Mouse (Mus musculus) C2C12 (cell line): ENCODE measurements around the gene Miga1. TPM values are rescaled to one million over a fixed set of nuclear protein-coding genes. Genes with fewer than 3 reads are reported as not detected.

Experiments used
- H3K27me3 ChIP-seq: one replicate; pipeline ENCODE4 v1.6.1; 2011; ENCODE audit not compliant: control insufficient read depth, insufficient read depth, insufficient read length
- H3K36me3 ChIP-seq: one replicate; pipeline ENCODE4 v1.6.1; 2011; ENCODE audit not compliant: control insufficient read depth, insufficient read depth
- H3K4me3 ChIP-seq: one replicate; pipeline ENCODE4 v1.5.1; 2011; ENCODE audit warnings: mild to moderate bottlenecking, control low read depth; ENCODE audit not compliant: poor library complexity, insufficient read depth, severe bottlenecking
- H3K79me2 ChIP-seq: one replicate; pipeline ENCODE4 v1.6.1; 2011; ENCODE audit not compliant: control insufficient read depth, insufficient read depth
- H3K79me3 ChIP-seq: one replicate; pipeline ENCODE4 v1.6.1; 2011; ENCODE audit warnings: low read depth, control low read depth
- H3ac ChIP-seq: one replicate; pipeline ENCODE3; 2011; ENCODE audit warnings: low read depth; ENCODE audit not compliant: control insufficient read depth, insufficient read length
- CEBPB ChIP-seq: IDR thresholded peaks from one replicate; pipeline ENCODE4 v1.6.1; 2011; ENCODE audit warnings: low read depth, mild to moderate bottlenecking, control low read depth, moderate library complexity
- CTCF ChIP-seq: IDR thresholded peaks from one replicate; pipeline ENCODE4 v1.5.1; 2011; ENCODE audit not compliant: control insufficient read depth, insufficient read depth, insufficient read length
- FOSL1 ChIP-seq: IDR thresholded peaks from one replicate; pipeline ENCODE4 v1.8.0; 2011; ENCODE audit warnings: mild to moderate bottlenecking, low read length; ENCODE audit not compliant: poor library complexity, insufficient read depth, severe bottlenecking
- MAX ChIP-seq: IDR thresholded peaks from one replicate; pipeline ENCODE4 v1.6.1; 2011; ENCODE audit warnings: mild to moderate bottlenecking, control low read depth
- MYOD1 ChIP-seq: IDR thresholded peaks from one replicate; pipeline ENCODE4 v1.6.1; 2011; ENCODE audit warnings: low read depth; ENCODE audit not compliant: control insufficient read depth, insufficient read length
- MYOG ChIP-seq: IDR thresholded peaks from one replicate; pipeline ENCODE4 v1.6.1; 2011; ENCODE audit not compliant: control insufficient read depth, insufficient read length; ENCODE audit errors: extremely low read depth
- USF1 ChIP-seq: IDR thresholded peaks from one replicate; pipeline ENCODE4 v1.6.1; 2011; ENCODE audit warnings: low read depth, mild to moderate bottlenecking, control low read depth, moderate library complexity
- polyA plus RNA-seq: library from polyadenylated mRNA; unstranded; fragments of >200 nt; fragmentation: generic; extraction: Trizol; gene quantifications from one replicate; pipeline ENCODE4 v1.2.1, GENCODE M21; 2012; ENCODE audit warnings: missing spikeins

Gene Miga1
- polyA plus RNA-seq, 1 experiment, result 0.43 TPM

GRCm38 (mm10) chr3:152231333-152232100 is 108.7 kb downstream of the Miga1 start:
- TF ChIP-seq MYOD1, result no peak
- no peak for TF ChIP-seq USF1
- TF ChIP-seq CTCF, result no peak
- no peak for TF ChIP-seq MYOG
- no peak for TF ChIP-seq CEBPB
- TF ChIP-seq MAX, result no peak
- no peak for TF ChIP-seq FOSL1
- H3K36me3 ChIP-seq, result peaks cover 100% of the 10 kb centered on the region

GRCm38 (mm10) chr3:152229271-152229670 is 110.9 kb downstream of the Miga1 start:
- no peak overlapping the region for H3K4me3 ChIP-seq
- peaks cover 52% of the 10 kb centered on the region for H3K79me3 ChIP-seq
- no peak overlapping the region for H3ac ChIP-seq
- H3K27me3 ChIP-seq, result no peaks in the 10 kb centered on the region
- H3K36me3 ChIP-seq, result peaks cover 100% of the 10 kb centered on the region
- TF ChIP-seq MYOG, result no peak
- no peak for TF ChIP-seq FOSL1
- TF ChIP-seq MYOD1, result no peak
- TF ChIP-seq MAX, result no peak
- TF ChIP-seq CEBPB, result no peak
- no peak for TF ChIP-seq USF1
- TF ChIP-seq CTCF, result no peak
- H3K79me2 ChIP-seq, result peaks cover 75% of the 10 kb centered on the region

More at GRCm38 (mm10) chr3:152231333-152232100, 108.7 kb downstream of the Miga1 start:
- no peak overlapping the region for H3K4me3 ChIP-seq
- no peak overlapping the region for H3ac ChIP-seq
- H3K79me3 ChIP-seq, result peaks cover 45% of the 10 kb centered on the region
- H3K79me2 ChIP-seq, result peaks cover 54% of the 10 kb centered on the region
- H3K27me3 ChIP-seq, result no peaks in the 10 kb centered on the region

- H3ac ChIP-seq, result no peak overlapping the region
- TF ChIP-seq MYOD1 (no peak), FOSL1 (no peak), USF1 (no peak), CEBPB (no peak), CTCF (no peak), MAX (no peak), MYOG (no peak)
- peaks cover 53% of the 10 kb centered on the region for H3K79me3 ChIP-seq
- peaks cover 75% of the 10 kb centered on the region for H3K79me2 ChIP-seq
- H3K27me3 ChIP-seq, result no peaks in the 10 kb centered on the region
- no peak overlapping the region for H3K4me3 ChIP-seq
- peaks cover 100% of the 10 kb centered on the region for H3K36me3 ChIP-seq
These were observed 111.4 kb downstream of the Miga1 start for GRCm38 (mm10) chr3:152228843-152229242.

- TF ChIP-seq MAX, result no peak
- no peak for TF ChIP-seq FOSL1
- TF ChIP-seq CEBPB, result no peak
- no peak for TF ChIP-seq MYOG
- no peak for TF ChIP-seq MYOD1
- no peak for TF ChIP-seq CTCF
- TF ChIP-seq USF1, result no peak
- Histone ChIP-seq H3K79me2 (peaks cover 91% of the 10 kb centered on the region), H3ac (no peak overlapping the region), H3K36me3 (peaks cover 100% of the 10 kb centered on the region), H3K27me3 (no peaks in the 10 kb centered on the region), H3K79me3 (peaks cover 49% of the 10 kb centered on the region), H3K4me3 (no peak overlapping the region)
These were observed 114.3 kb downstream of the Miga1 start for GRCm38 (mm10) chr3:152225906-152226305.

- no peak overlapping the region for H3ac ChIP-seq
- H3K36me3 ChIP-seq, result peaks cover 100% of the 10 kb centered on the region
- H3K4me3 ChIP-seq, result no peak overlapping the region
- no peak for TF ChIP-seq FOSL1
- no peak for TF ChIP-seq CEBPB
- TF ChIP-seq MYOG, result no peak
- TF ChIP-seq MAX, result no peak
- TF ChIP-seq MYOD1, result no peak
- TF ChIP-seq USF1, result no peak
- no peak for TF ChIP-seq CTCF
- H3K79me2 ChIP-seq, result peaks cover 94% of the 10 kb centered on the region
- H3K79me3 ChIP-seq, result peaks cover 52% of the 10 kb centered on the region
- H3K27me3 ChIP-seq, result no peaks in the 10 kb centered on the region
These were observed 115.3 kb downstream of the Miga1 start for GRCm38 (mm10) chr3:152224918-152225317.

Other genes starting within 250 kb of the Miga1 start
- 1.2 TPM for gene Gipc2, start 174.2 kb downstream of the Miga1 start, polyA plus RNA-seq
- 11.7 TPM for gene Dnajb4, start 130.1 kb downstream of the Miga1 start, polyA plus RNA-seq
- gene Fubp1, start 130.0 kb downstream of the Miga1 start, polyA plus RNA-seq, result 53.4 TPM
- gene Nexn, start 74.1 kb downstream of the Miga1 start, polyA plus RNA-seq, result 13.5 TPM
- gene Usp33, start 6.1 kb upstream of the Miga1 start, polyA plus RNA-seq, result 8.4 TPM
- gene Zzz3, start 55.1 kb upstream of the Miga1 start, polyA plus RNA-seq, result 7.6 TPM